Mouse (Mus musculus): ENCODE measurements around the gene Hist1h2ba.

The Hist1h2ba gene

DNA sequence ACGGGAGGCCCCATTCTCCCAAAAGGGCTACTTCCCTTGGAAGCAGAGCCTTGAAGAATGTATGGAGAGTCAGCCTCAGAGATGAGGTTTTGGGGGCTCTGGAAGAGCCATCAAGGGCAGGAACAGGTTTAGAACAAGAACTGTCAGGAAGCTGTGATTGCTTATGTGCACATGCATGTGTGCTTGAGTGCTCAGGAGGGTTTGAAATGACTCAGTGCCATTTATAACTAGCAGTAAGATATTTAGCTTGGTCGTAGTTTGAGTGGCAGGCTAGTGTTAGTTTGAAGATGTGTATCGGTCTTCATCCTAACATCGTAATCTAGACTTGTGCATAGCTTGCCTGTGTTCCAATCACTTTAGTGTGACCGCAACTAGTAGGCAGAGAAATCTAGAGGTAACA is 27.1 kb downstream of the Hist1h2ba start:
- DNase-seq (ENCODE audit: low read depth, low spot score), result no peak

DNA sequence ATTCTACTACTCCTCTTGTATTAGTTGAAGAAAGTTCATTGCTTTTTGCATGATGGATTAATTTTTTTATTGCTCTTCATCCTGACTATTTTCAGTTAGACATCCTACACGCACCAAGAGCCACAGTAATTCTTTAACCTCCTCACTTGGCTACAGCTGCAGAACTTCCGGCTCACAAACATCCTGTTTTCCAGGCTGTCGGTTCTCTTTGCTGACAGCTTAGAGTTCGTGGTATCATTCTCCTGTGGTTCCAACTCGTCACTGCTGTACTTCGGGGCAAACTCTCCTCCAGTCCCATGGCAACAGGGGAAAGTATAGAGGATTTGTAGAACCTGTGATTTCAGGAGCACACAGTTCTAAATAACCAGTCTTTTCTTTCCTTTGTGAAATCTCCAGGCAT is 35.7 kb downstream of the Hist1h2ba start:
- DNase-seq (ENCODE audit: low read depth, low spot score), result no peak

DNA sequence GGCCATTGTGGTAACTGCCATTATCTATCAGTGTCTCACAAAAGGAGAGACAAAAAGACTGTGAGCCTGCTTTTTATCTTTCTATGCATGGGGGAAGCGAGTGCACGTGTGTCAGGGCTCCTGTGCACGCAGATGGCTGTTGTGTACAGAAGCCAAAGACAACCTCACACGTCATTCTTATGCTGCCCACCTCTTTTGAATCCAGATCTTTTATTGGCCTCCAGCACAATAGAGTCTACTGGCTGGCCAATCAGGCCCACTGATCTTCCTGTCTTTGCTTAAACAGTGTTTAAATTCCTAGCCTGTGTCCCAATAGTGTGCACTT is 40.7 kb downstream of the Hist1h2ba start:
- peak; percentile 38 for DNase-seq (ENCODE audit: low read depth, low spot score)

DNA sequence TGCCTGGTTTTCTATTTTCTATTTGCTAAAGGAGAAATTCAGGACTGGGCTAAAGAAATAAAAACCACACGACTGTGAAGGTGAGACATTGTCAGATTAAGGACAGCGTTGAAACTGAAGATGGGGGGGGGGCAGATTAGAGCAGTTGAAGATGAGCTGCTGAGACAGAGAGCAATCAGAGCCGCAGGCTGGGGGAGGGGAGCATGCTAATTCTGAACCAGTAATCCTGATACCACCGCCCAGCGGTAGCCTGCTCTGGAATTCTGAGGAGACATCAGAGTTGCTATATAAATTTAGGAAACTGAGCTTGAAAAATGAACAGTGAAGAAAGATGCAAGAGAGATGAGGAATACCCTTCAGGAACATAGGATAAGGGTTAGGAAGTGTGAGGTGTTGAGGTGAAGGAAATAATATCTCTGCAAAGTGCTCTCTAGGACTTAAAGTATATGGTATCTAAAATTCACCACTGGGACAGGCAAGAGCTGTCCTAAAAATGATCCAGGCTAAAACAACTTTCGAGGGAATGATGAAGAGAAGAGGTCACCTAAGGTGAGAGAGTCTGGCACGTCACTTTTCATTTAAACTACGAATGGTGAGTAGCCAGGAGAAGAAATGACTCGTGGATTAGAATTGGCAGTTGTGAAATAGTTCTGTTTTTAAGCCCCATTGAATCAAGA is 41.2 kb downstream of the Hist1h2ba start:
- peak; percentile 77 for DNase-seq (ENCODE audit: low read depth, low spot score)

DNA sequence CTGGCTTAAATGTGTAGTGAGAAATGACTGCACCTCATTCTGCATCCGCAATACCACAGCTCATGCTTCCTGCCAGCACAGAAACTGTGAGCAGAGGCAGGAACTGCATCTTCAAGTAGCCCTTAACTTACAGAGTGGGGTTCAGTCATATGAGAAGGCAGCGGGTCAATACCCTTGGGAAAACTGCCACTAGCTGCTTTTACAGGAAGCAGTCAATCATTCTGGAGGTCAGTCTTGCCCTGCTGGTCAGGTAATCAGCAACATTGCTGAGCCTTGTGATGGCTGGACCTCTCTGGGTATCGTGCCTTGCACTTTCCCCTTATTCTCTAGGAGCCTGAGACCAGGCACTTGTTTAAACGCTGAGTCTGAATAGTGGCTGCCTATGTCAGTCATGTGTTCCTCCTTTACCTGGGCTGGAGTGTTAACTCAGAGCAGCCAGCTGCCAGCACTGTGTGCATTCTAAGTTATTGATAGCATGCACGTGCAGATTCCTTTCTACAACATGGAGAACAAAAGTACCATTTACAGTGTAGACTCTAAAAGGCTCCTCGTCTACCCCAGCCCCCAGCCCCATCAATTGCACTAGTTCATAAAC is 44.8 kb downstream of the Hist1h2ba start:
- no peak for DNase-seq (ENCODE audit: low read depth, low spot score)

DNA sequence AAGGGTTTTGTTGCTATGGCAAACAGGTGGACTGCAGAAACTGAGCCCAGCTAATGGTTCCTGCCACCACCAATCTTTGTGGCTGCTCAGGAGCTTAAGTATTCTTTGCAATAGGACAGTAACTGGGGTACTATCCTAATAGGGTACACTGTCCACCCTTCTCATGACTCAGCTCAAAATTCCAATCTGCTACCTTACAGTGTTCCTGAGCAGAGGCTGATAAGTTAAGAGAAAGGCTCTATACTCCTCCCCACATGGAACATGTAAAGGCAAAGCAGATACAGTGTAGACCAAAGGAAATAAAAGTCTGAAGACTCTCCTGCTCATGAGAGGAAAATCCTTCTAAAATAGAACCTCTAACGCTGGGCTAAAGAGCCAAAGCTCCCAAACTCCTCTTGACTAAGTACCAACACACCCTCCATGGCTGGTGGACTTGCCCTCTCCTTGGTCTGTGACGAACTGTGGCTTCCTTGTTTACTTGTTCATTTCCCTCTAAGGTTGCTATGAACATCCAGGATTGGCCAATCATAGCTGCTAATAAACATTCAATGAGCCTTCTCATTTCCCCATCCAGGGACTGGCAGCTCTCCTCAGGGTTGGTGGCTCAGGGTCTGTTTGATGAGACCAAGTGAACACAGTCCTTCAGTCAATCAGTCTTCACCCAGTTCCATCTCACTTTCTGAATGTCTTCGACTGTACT is 46.8 kb downstream of the Hist1h2ba start:
- no peak for DNase-seq (ENCODE audit: low read depth, low spot score)

DNA sequence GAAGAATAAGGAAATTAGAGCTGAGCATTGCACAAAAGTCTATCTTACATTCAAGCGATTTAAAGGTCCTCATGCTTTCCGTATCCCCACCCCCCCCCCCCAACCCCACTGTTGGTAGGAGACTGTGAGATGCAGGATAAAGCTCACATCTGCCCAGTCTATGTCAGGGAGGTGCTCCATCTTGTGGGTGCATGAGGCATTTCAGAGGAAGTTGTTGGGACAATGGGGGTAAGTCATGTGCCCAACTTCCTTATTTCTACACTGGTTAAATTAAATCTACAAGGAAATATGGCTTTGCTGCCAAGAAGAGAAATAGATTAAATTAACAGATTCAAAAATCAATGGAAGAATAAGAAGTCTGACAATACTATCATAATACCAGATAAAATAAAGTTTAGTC is 48.4 kb downstream of the Hist1h2ba start:
- DNase-seq (ENCODE audit: low read depth, low spot score), result peak; percentile 29
